Mouse (Mus musculus) lung, embryonic 16.5 days (tissue): Measurements from ENCODE around the gene Dclk1. TPM values are rescaled to one million over a fixed set of nuclear protein-coding genes. Genes with fewer than 3 reads are reported as not detected.

Experiments
- ATAC-seq: fragments of 200-750 bp; cut with Nextera tagmentation; 2 replicates; pipeline ENCODE4 v1.8.0; 2017; ENCODE audit warnings: low read depth, mild to moderate bottlenecking, moderate library complexity
- H3K27ac ChIP-seq: fragments of 300-500 bp; sonication (generic); 2 replicates; pipeline ENCODE4 v1.5.1; 2014; ENCODE audit warnings: mild to moderate bottlenecking, control low read depth, low read length
- H3K27me3 ChIP-seq: fragments of 300-500 bp; sonication (generic); 2 replicates; pipeline ENCODE4 v1.6.1; 2014; ENCODE audit warnings: low read depth, low read length, mixed read lengths; ENCODE audit not compliant: control insufficient read depth, insufficient read depth
- H3K36me3 ChIP-seq: fragments of 300-500 bp; sonication (generic); 2 replicates; pipeline ENCODE4 v1.6.1; 2014; ENCODE audit warnings: low read length; ENCODE audit not compliant: control insufficient read depth, insufficient read depth
- H3K4me1 ChIP-seq: fragments of 300-500 bp; sonication (generic); replicated peaks from 2 replicates; pipeline ENCODE4 v1.6.1; 2014; ENCODE audit warnings: low read length, mixed read lengths; ENCODE audit not compliant: control insufficient read depth, insufficient read depth
- H3K4me2 ChIP-seq: fragments of 300-500 bp; sonication (generic); 2 replicates; pipeline ENCODE4 v1.6.1; 2014; ENCODE audit warnings: low read depth, low read length, control low read depth
- H3K4me3 ChIP-seq: fragments of 300-500 bp; sonication (generic); 2 replicates; pipeline ENCODE4 v1.5.1; 2014; ENCODE audit warnings: mild to moderate bottlenecking, low read length, control low read depth
- H3K9ac ChIP-seq: fragments of 300-500 bp; sonication (generic); 2 replicates; pipeline ENCODE4 v1.6.1; 2014; ENCODE audit warnings: low read length, control low read depth
- H3K9me3 ChIP-seq: fragments of 300-500 bp; sonication (generic); 2 replicates; pipeline ENCODE4 v1.6.1; 2016; ENCODE audit warnings: low read length; ENCODE audit not compliant: control insufficient read depth
- WGBS: fragments of 180-500 bp; shearing (Covaris S2); extraction: QIAGEN DNeasy Blood & Tissue Kit; methylation state at CpG from one replicate; pipeline ENCODE4 v1.1.7; 2014; 5-methylcytosine and 5-hydroxymethylcytosine counted together
- polyA plus RNA-seq: library from polyadenylated mRNA; unstranded; fragments of >200 nt; fragmentation: Nextera tagmentation; extraction: Ambion mirVana; gene quantifications from 2 replicates; pipeline ENCODE4 v1.2.1, GENCODE M21; 2015

Gene Dclk1
- polyA plus RNA-seq, 1 experiment from 2014 or later: 10.3 TPM

GRCm38 (mm10) chr3:55336895-55337294 is 94.7 kb downstream of the Dclk1 start:
- Histone ChIP-seq H3K9me3 (no peaks in the 10 kb centered on the region), H3K9ac (no peak overlapping the region), H3K4me3 (no peak overlapping the region), H3K36me3 (no peaks in the 10 kb centered on the region), H3K4me2 (no peak overlapping the region), H3K27ac (peak overlapping the region; percentile 52), H3K27me3 (no peaks in the 10 kb centered on the region), H3K4me1 (no peaks in the 10 kb centered on the region)
- WGBS: 57% methylated on average over 11 of the region's 11 CpGs
- ATAC-seq: peak; percentile 93

- ATAC-seq: no peak
- no peaks in the 10 kb centered on the region for H3K9me3 ChIP-seq
- peak overlapping the region; percentile 33; the same call in 1 of the 2 replicates for H3K27ac ChIP-seq
- no peaks in the 10 kb centered on the region for H3K36me3 ChIP-seq
- H3K4me2 ChIP-seq: no peak overlapping the region
- H3K4me3 ChIP-seq: no peak overlapping the region
- no peaks in the 10 kb centered on the region for H3K27me3 ChIP-seq
- H3K4me1 ChIP-seq: no peaks in the 10 kb centered on the region
- no peak overlapping the region for H3K9ac ChIP-seq
- WGBS: 82% methylated on average over 7 of the region's 7 CpGs
These were observed 95.5 kb downstream of the Dclk1 start for GRCm38 (mm10) chr3:55337671-55338070.

- H3K9me3 ChIP-seq: no peaks in the 10 kb centered on the region
- no peak overlapping the region for H3K9ac ChIP-seq
- H3K27me3 ChIP-seq: no peaks in the 10 kb centered on the region
- no peaks in the 10 kb centered on the region for H3K36me3 ChIP-seq
- no peaks in the 10 kb centered on the region; the same call in 1 of the 2 replicates for H3K4me1 ChIP-seq
- WGBS: 80% methylated on average over 4 of the region's 4 CpGs
- ATAC-seq: no peak
- no peak overlapping the region for H3K27ac ChIP-seq
- no peak overlapping the region for H3K4me2 ChIP-seq
- H3K4me3 ChIP-seq: no peak overlapping the region
These were observed 100.3 kb downstream of the Dclk1 start for GRCm38 (mm10) chr3:55342445-55342844.

GRCm38 (mm10) chr3:55347371-55348025 is 105.3 kb downstream of the Dclk1 start:
- Histone ChIP-seq H3K36me3 (no peaks in the 10 kb centered on the region), H3K9me3 (no peaks in the 10 kb centered on the region), H3K4me1 (no peaks in the 10 kb centered on the region; the same call in 1 of the 2 replicates), H3K27me3 (no peaks in the 10 kb centered on the region), H3K4me2 (no peak overlapping the region), H3K4me3 (no peak overlapping the region), H3K9ac (no peak overlapping the region), H3K27ac (no peak overlapping the region)
- ATAC-seq: no peak
- 23% methylated on average over 16 of the region's 16 CpGs for WGBS

GRCm38 (mm10) chr3:55348026-55348390 is 105.8 kb downstream of the Dclk1 start:
- no peak overlapping the region for H3K9ac ChIP-seq
- no peaks in the 10 kb centered on the region for H3K9me3 ChIP-seq
- no peak overlapping the region for H3K4me3 ChIP-seq
- H3K27me3 ChIP-seq: no peaks in the 10 kb centered on the region
- 78% methylated on average over 5 of the region's 5 CpGs for WGBS
- H3K27ac ChIP-seq: no peak overlapping the region
- no peak overlapping the region for H3K4me2 ChIP-seq
- no peaks in the 10 kb centered on the region; the same call in 1 of the 2 replicates for H3K4me1 ChIP-seq
- no peaks in the 10 kb centered on the region for H3K36me3 ChIP-seq
- ATAC-seq: no peak

- ATAC-seq: no peak
- WGBS: 71% methylated on average over 2 of the region's 2 CpGs
These were observed 108.0 kb downstream of the Dclk1 start for GRCm38 (mm10) chr3:55350194-55350593.

GRCm38 (mm10) chr3:55351281-55352052 is 109.3 kb downstream of the Dclk1 start:
- H3K4me1 ChIP-seq: peaks cover 10% of the 10 kb centered on the region
- H3K36me3 ChIP-seq: no peaks in the 10 kb centered on the region
- no peaks in the 10 kb centered on the region for H3K27me3 ChIP-seq
- no peak overlapping the region for H3K9ac ChIP-seq
- no peak overlapping the region for H3K4me3 ChIP-seq
- no peak for ATAC-seq
- H3K9me3 ChIP-seq: no peaks in the 10 kb centered on the region
- H3K4me2 ChIP-seq: no peak overlapping the region
- 64% methylated on average over 13 of the region's 13 CpGs for WGBS
- no peak overlapping the region for H3K27ac ChIP-seq

More at GRCm38 (mm10) chr3:55350194-55350593, 108.0 kb downstream of the Dclk1 start:
- Histone ChIP-seq H3K9me3 (no peaks in the 10 kb centered on the region), H3K36me3 (no peaks in the 10 kb centered on the region), H3K4me3 (no peak overlapping the region), H3K4me2 (no peak overlapping the region), H3K27ac (no peak overlapping the region), H3K4me1 (peaks cover 10% of the 10 kb centered on the region), H3K27me3 (no peaks in the 10 kb centered on the region), H3K9ac (no peak overlapping the region)

GRCm38 (mm10) chr3:55352529-55352928 is 110.4 kb downstream of the Dclk1 start:
- no peak overlapping the region for H3K4me3 ChIP-seq
- no peak overlapping the region for H3K9ac ChIP-seq
- no peak overlapping the region for H3K4me2 ChIP-seq
- H3K9me3 ChIP-seq: no peaks in the 10 kb centered on the region
- 80% methylated on average over 14 of the region's 14 CpGs for WGBS
- peaks cover 10% of the 10 kb centered on the region for H3K4me1 ChIP-seq
- H3K36me3 ChIP-seq: no peaks in the 10 kb centered on the region
- no peak for ATAC-seq
- H3K27me3 ChIP-seq: no peaks in the 10 kb centered on the region
- H3K27ac ChIP-seq: no peak overlapping the region

- H3K4me1 ChIP-seq: peaks cover 10% of the 10 kb centered on the region
- no peak overlapping the region for H3K4me2 ChIP-seq
- H3K27ac ChIP-seq: no peak overlapping the region
- 77% methylated on average over 9 of the region's 9 CpGs for whole genome bisulfite sequencing
- no peaks in the 10 kb centered on the region for H3K36me3 ChIP-seq
- no peaks in the 10 kb centered on the region for H3K27me3 ChIP-seq
- ATAC-seq: no peak
- no peak overlapping the region for H3K9ac ChIP-seq
- no peak overlapping the region for H3K4me3 ChIP-seq
- H3K9me3 ChIP-seq: no peaks in the 10 kb centered on the region
These were observed 111.0 kb downstream of the Dclk1 start for GRCm38 (mm10) chr3:55353169-55353568.
